Mouse (Mus musculus) kidney, adult 9 months (tissue): ENCODE results near the gene Ncapd2.

Source experiments
- DNase-seq: peaks from one replicate; pipeline ENCODE4 v3.0.0; 2022

The Ncapd2 gene

DNA sequence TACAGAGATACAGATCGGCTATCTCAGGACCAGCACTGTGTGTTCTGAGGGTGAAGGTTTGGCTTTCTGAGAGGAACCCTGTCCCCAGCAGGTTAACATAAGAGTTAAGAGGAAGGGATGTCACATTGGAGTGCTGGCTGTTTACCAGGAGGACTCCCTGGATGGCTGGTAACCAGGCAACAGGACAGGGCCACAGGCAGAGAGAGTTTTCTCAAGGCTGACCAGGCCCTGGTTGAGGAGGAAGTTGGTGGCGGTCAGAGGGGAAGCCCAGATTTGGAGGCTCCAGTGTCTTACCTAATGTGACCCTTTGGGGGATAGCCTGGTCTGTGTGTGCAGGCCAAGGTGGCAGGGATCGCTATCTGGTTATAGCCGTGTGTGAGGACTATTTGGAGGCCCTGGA is 44.7 kb downstream of the Ncapd2 start:
- DNase-seq, result peak; percentile 49

DNA sequence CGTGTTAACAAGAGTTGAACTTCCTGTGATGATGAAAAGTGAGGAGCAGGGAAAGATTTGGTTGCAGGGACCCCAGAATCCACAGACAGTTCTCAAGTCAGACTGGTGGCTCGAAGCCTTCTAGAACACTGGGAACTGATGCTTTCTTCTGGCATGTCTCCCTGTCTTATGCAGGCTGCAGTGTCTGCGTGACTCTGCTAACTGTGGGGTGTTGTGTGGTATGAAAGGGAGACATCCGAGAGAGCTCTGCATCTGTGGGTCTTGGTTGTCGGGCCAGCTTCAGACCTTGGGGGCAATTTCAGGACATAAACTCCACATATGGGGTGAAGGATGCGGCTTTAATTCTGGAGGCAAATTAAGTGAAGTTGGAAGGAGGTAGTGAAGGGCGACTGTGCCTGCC is 45.4 kb downstream of the Ncapd2 start:
- DNase-seq, result no peak

DNA sequence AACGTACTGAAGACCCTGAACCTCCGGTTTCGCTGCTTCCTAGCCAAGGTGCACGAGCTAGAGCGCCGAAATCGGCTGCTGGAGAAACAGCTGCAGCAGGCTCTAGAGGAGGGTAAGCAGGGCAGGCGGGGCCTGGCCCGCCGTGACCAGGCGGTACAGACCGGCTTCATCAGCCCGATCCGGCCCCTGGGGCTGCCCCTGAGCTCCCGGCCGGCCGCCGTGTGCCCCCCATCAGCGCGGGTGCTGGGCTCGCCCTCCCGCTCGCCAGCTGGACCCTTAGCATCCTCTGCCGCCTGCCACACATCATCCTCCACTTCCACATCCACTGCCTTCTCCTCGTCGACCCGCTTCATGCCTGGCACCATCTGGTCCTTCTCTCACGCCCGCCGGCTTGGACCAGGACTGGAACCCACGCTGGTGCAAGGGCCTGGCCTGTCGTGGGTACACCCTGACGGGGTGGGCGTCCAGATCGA is 46.0 kb downstream of the Ncapd2 start:
- no peak for DNase-seq

DNA sequence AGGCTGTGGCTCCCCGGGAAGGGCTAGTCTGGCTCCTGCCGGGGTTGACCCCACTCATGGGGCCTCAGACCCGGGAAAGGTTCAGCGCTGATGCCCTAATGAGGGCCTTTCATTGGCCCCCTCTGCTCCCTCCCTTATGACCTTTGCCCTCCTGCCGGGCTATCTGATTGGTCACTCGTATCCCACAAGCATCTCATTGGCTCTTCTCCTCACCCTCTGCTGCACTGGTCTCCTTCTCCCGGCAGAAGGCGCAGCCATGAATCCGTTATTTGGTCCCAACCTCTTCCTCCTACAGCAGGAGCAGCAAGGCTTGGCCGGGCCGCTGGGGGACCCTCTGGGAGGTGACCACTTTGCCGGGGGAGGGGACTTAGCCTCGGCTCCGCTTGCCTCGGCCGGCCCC is 46.5 kb downstream of the Ncapd2 start, which contains the start of gene Iffo1:
TSS of gene Iffo1 (plus strand) at position 241 of the 400 bp plus-strand sequence.
- peak; percentile 96 for DNase-seq

DNA sequence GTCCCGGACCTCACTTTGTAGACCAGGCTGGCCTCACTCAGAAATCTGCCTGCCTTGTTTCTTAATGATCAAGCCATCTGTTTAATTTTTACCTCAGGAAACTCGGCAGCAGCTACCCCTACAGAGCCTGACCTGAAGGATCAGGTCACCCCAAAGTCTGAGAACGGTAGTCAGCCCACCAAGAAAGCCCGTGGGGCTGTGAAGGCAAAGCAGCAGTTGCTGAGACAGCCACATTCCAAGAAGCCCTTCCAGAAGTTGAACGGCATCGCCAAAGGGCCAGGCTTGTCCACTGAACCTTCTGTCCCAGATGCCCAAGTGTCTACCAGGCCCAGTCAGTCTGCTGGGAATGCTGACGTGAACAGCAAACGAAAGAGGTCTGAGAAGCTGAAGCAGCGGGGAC is 47.6 kb downstream of the Ncapd2 start:
- DNase-seq, result peak; percentile 60

DNA sequence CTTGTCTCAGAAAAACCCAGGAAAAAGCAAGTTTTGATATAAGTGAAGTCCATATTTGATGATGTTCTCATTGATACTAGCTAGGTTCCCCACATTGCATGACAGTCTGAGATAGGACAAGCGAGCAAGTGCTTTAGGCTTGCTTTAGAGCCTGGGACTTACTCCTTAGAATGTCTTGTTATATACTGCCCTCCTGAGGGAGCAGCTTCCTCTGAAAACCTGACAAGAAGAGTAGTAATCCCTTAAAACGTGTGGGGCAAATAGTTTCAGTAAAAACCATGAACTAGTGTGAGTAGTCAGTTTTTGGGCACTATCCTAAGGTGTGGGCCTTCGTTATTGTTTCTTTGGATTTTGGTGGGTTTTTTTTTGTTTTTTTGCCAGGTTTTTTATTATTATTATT is 48.4 kb downstream of the Ncapd2 start:
- no peak for DNase-seq

DNA sequence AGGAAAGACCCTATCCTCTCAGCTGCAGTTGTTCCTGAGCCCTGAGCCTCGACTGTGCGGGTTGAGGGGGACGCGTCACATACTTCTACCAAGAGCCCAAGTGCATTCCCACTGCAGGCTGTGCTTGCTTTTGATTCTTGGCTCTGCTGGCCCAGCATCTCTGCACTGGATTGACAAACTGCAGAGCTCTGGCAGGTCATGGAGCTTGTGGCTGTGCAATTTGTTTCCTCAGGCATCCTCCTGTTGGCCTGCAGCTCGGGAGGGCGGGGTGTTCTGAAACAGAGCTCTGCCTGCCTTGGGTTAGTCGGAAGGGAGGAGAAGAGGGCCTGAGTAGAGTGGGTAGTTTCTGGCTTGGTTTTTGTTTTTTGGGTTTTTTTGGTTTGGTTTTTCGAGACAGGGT is 49.1 kb downstream of the Ncapd2 start:
- no peak for DNase-seq

DNA sequence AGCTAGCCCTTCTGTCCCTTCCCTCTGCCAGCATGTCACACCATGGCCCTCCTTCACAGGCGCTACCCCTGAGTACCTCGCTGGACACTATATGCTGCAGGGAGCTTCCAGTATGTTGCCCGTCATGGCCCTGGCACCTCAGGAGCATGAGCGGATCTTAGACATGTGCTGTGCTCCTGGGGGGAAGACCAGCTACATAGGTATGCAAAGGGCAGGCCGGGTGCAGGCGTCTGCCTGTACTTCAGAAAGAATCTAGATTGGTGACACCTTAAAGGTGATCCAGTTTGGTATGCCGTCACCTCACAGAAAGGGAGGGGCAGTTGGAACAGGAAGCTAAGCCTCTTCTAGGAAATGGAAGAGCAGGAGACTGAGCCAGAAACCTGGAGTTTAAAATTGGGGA is 51.8 kb downstream of the Ncapd2 start:
- no peak for DNase-seq

DNA sequence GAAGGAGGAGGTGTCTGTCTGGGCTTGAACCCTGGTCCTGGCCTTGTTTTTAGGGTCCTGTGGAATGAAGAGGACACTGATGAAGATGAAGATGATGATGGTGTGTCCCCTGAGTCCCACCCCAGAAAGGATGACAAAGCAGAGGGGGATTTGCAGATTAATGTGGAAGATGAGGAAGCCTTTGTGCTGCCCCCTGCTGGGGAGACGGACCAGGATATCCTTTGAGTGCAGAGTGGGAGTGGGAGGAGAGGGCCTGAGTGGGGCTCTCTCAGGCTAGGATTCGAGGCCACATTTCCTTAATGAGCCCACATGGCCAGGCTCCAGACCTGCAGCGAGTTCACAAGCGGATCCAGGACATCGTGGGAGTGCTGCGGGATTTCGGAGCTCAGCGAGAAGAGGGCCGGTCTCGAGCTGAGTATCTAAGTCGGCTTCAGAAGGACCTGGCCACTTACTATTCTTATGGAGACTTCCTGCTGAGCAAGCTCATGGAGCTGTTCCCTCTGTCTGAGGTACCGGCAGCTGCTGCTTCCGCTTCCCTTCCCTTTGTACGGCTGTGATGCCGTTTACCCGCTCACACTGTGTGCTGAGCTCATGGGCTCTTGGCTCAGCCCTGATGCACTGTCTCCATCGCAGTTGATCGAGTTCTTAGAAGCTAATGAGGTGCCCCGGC is 54.4 kb downstream of the Ncapd2 start:
- DNase-seq, result peak; percentile 42

DNA sequence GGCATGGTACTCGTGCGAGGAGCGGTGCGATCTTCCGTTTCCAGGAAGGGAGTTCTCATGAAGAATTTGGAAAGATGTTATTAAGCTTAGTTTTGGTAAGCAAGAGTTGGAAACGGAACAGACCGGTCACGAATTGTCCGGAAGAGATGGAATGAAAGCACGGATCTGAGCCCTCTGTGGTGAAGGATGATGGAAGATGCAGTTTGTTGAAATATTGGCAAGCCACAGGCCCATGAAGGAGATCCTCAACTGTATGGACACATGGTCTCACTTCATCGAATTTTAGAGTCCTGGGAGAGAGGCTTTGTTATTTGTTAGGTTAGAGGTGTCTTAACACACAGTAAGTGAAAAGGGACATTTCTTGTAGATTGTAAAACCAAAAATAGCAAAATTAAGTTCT is 59.0 kb downstream of the Ncapd2 start:
- no peak for DNase-seq

DNA sequence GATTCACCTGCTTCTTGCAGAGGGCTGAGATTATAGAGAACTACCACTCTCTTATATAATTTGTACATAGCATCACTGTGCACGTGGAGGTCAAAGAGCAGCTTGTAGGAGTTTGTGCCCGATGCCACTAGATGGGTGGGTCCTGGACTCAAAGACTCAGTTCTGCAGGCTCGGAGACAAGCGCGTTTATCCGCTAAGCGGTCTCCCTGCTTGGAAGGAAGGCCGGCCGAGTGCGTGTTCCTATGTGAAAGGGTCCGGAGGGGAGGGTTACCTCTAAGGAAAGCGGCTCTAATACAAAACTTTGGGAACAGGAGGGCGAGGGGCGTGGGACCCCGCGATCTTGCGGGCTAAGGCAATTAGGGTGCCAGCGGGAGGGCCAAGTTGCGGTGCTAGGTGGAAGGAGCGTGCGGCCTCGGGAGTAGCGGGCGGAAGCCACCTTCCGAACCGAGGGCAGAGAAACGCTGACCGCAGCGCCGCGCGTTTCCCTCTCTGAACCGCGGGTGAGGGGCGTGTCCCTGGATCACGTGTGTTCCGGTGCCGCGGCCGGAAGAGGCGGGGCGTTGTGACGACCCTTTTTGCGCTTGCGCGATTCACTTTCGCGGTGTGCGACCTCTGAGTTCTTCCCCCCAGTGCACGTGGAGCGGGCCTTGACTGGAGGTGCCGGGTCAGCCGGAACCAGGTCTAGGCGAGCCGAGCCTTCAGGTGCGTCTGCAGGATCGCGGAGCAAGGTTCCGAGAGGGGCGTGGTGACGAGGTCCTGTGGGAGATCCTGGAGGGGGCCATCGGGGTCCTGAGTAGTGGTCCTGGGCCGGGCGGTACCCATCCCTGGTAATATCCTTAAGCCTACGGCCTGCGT is 60.0 kb downstream of the Ncapd2 start, which contains the start of gene Nop2:
TSS of gene Nop2 (plus strand) at position 608 of the 855 bp plus-strand sequence.
- peak; percentile 90 for DNase-seq

DNA sequence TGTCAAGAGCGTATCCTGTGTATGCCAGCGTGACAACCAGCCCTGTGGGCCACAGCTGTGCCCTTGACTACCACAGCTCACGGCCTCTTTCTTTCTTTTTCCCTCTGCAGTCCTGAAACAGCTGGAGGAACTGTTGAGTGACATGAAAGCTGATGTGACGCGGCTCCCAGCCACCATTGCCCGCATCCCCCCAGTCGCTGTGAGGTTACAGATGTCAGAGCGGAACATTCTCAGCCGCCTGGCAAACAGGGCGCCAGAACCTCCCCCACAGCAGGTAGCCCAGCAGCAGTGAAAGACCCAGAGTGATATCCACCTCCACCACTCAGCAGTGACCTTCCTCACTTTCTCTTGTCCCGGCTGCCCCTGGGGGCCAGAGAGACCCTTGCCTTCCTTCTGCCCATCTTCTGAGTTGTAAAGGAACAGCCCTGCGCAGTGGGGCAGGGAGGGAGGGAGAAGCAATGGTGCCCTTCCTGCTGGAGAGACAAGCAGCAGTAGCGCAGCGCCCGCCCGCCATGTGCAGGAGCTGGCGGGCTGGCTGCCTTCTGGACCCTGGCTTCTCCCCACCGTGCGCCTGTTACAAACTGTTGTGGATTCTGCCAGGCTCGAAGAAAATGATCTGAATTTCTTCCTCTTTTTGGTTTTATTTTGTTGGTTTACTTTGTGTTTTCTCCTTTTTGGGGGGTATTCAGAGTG is 61.6 kb downstream of the Ncapd2 start:
- DNase-seq, result no peak

DNA sequence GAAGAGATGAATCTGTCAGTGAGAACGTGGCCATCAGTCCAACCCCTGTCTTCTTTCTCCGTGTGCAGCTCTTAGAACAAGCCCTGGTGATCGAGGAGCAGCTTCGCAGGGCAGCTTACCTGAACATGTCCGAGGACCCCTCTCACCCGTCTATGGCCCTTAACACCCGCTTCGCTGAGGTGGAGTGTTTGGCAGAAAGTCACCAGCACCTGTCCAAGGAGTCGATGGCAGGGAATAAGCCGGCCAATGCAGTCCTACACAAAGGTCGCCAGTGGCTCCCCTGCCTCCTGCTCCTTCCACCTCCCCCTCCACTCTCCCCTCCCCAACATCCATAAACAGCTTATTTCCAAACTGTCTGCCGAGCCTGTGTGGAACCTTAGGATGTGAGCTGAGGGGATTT is 62.8 kb downstream of the Ncapd2 start:
- no peak for DNase-seq

DNA sequence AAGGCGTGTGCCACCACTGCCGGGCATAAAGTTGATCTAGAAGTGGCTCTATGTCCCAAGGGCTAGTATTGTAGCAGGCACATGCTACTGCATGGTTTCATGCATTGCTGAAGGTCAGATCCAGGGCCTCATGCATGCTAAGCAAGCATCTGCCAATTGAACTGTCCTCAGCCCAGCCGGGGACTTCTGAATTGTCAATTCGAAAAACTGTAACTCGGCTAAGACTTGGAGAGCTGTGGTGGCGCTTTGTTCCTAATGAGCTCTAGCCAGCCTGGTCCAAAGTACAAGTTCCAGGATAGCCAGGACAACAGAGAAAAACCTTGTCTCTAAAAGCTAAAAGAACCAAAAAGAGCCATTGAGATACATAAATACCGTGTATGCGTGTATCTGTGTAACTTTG is 72.1 kb downstream of the Ncapd2 start:
- peak; percentile 74 for DNase-seq
